Mouse (Mus musculus): Measurements from ENCODE around the gene Tenm4. TPM values are rescaled to one million over a fixed set of nuclear protein-coding genes. Genes with fewer than 3 reads are reported as not detected.

Tenm4 gene
- total and polyA plus RNA-seq, 2 experiments: 0.09 to 0.11 TPM

- DNase-seq (ENCODE audit: extremely low read depth, low read depth, low spot score): no peak
- no peaks in the 10 kb centered on the region for H3K79me2 ChIP-seq (ENCODE audit: control insufficient read depth, insufficient read depth, low read length)
- WGBS: 58% methylated on average over 5 of the region's 5 CpGs
- TF ChIP-seq POLR2A (IDR thresholded peaks at IDR 0.05; ENCODE audit: extremely low read depth, insufficient read depth, low read length): no peak
- no peak for TF ChIP-seq CTCF (IDR thresholded peaks at IDR 0.05; ENCODE audit: low read depth, low read length)
- no peaks in the 10 kb centered on the region for H3K4me1 ChIP-seq (ENCODE audit: control insufficient read depth, insufficient read depth, low read length)
- no peak overlapping the region for H3K4me3 ChIP-seq (ENCODE audit: insufficient read depth, low read depth, low read length)
- no peak overlapping the region for H3K9ac ChIP-seq (ENCODE audit: low read depth, low read length)
- H3K27ac ChIP-seq (replicated peaks; ENCODE audit: insufficient read depth, low read depth, low read length): no peak overlapping the region
- no peaks in the 10 kb centered on the region; the same call in 1 of the 2 replicates for H3K27me3 ChIP-seq (ENCODE audit: control insufficient read depth, insufficient read depth, low read length)
- no peaks in the 10 kb centered on the region for H3K36me3 ChIP-seq (ENCODE audit: control insufficient read depth, insufficient read depth, low read length)
Measured at GRCm38 (mm10) chr7:96305382-96305935, 134.4 kb downstream of the Tenm4 start.

- Histone ChIP-seq H3K27me3 (ENCODE audit: control insufficient read depth, insufficient read depth, low read length) (no peaks in the 10 kb centered on the region), H3K4me1 (ENCODE audit: control insufficient read depth, insufficient read depth, low read length) (no peaks in the 10 kb centered on the region), H3K9ac (ENCODE audit: low read depth, low read length) (no peak overlapping the region), H3K27ac (replicated peaks; ENCODE audit: insufficient read depth, low read depth, low read length) (no peak overlapping the region), H3K36me3 (ENCODE audit: control insufficient read depth, insufficient read depth, low read length) (no peaks in the 10 kb centered on the region), H3K4me3 (ENCODE audit: insufficient read depth, low read depth, low read length) (no peak overlapping the region), H3K79me2 (ENCODE audit: control insufficient read depth, insufficient read depth, low read length) (no peaks in the 10 kb centered on the region)
- TF ChIP-seq POLR2A (IDR thresholded peaks at IDR 0.05; ENCODE audit: extremely low read depth, insufficient read depth, low read length) (no peak), CTCF (IDR thresholded peaks at IDR 0.05; ENCODE audit: low read depth, low read length) (no peak)
- DNase-seq (ENCODE audit: extremely low read depth, low read depth, low spot score): no peak
- WGBS: 85% methylated on average over 6 of the region's 6 CpGs
Measured at GRCm38 (mm10) chr7:96308106-96308505, 137.1 kb downstream of the Tenm4 start.

- H3K27me3 ChIP-seq (ENCODE audit: control insufficient read depth, insufficient read depth, low read length): no peaks in the 10 kb centered on the region
- H3K9ac ChIP-seq (ENCODE audit: low read depth, low read length): no peak overlapping the region
- WGBS: 60% methylated on average over 4 of the region's 4 CpGs
- no peak for TF ChIP-seq CTCF (IDR thresholded peaks at IDR 0.05; ENCODE audit: low read depth, low read length)
- TF ChIP-seq POLR2A (IDR thresholded peaks at IDR 0.05; ENCODE audit: extremely low read depth, insufficient read depth, low read length): no peak
- no peak overlapping the region for H3K27ac ChIP-seq (replicated peaks; ENCODE audit: insufficient read depth, low read depth, low read length)
- H3K36me3 ChIP-seq (ENCODE audit: control insufficient read depth, insufficient read depth, low read length): no peaks in the 10 kb centered on the region
- no peaks in the 10 kb centered on the region for H3K4me1 ChIP-seq (ENCODE audit: control insufficient read depth, insufficient read depth, low read length)
- H3K4me3 ChIP-seq (ENCODE audit: insufficient read depth, low read depth, low read length): no peak overlapping the region
- no peaks in the 10 kb centered on the region for H3K79me2 ChIP-seq (ENCODE audit: control insufficient read depth, insufficient read depth, low read length)
- no peak for DNase-seq (ENCODE audit: extremely low read depth, low read depth, low spot score)
Measured at GRCm38 (mm10) chr7:96329343-96329742, 158.3 kb downstream of the Tenm4 start.

- 0 out of 2 replicates have a peak, but pooled peaks cover 3% of the 10 kb centered on the region for H3K27me3 ChIP-seq (ENCODE audit: control insufficient read depth, insufficient read depth, low read length)
Measured at GRCm38 (mm10) chr7:96331186-96331585, 160.1 kb downstream of the Tenm4 start.

GRCm38 (mm10) chr7:96334361-96334760 is 163.3 kb downstream of the Tenm4 start:
- no peak for TF ChIP-seq CTCF (IDR thresholded peaks at IDR 0.05; ENCODE audit: low read depth, low read length)
- no peak for TF ChIP-seq POLR2A (IDR thresholded peaks at IDR 0.05; ENCODE audit: extremely low read depth, insufficient read depth, low read length)

More at GRCm38 (mm10) chr7:96331186-96331585, 160.1 kb downstream of the Tenm4 start:
- Histone ChIP-seq H3K36me3 (ENCODE audit: control insufficient read depth, insufficient read depth, low read length) (no peaks in the 10 kb centered on the region), H3K4me1 (ENCODE audit: control insufficient read depth, insufficient read depth, low read length) (no peaks in the 10 kb centered on the region), H3K9ac (ENCODE audit: low read depth, low read length) (no peak overlapping the region), H3K79me2 (ENCODE audit: control insufficient read depth, insufficient read depth, low read length) (no peaks in the 10 kb centered on the region), H3K27ac (replicated peaks; ENCODE audit: insufficient read depth, low read depth, low read length) (no peak overlapping the region), H3K4me3 (ENCODE audit: insufficient read depth, low read depth, low read length) (no peak overlapping the region)
- DNase-seq (ENCODE audit: extremely low read depth, low read depth, low spot score): peak; percentile 10
- no peak for TF ChIP-seq CTCF (IDR thresholded peaks at IDR 0.05; ENCODE audit: low read depth, low read length)
- no peak for TF ChIP-seq POLR2A (IDR thresholded peaks at IDR 0.05; ENCODE audit: extremely low read depth, insufficient read depth, low read length)
- WGBS: 2% methylated on average over 1 of the region's 1 CpGs

GRCm38 (mm10) chr7:96336376-96336775 is 165.3 kb downstream of the Tenm4 start:
- Histone ChIP-seq H3K4me3 (ENCODE audit: insufficient read depth, low read depth, low read length) (no peak overlapping the region), H3K9ac (ENCODE audit: low read depth, low read length) (no peak overlapping the region), H3K27me3 (ENCODE audit: control insufficient read depth, insufficient read depth, low read length) (0 out of 2 replicates have a peak, but pooled peaks cover 3% of the 10 kb centered on the region), H3K79me2 (ENCODE audit: control insufficient read depth, insufficient read depth, low read length) (no peaks in the 10 kb centered on the region), H3K27ac (replicated peaks; ENCODE audit: insufficient read depth, low read depth, low read length) (no peak overlapping the region), H3K4me1 (ENCODE audit: control insufficient read depth, insufficient read depth, low read length) (no peaks in the 10 kb centered on the region), H3K36me3 (ENCODE audit: control insufficient read depth, insufficient read depth, low read length) (no peaks in the 10 kb centered on the region)
- DNase-seq (ENCODE audit: extremely low read depth, low read depth, low spot score): no peak
- TF ChIP-seq CTCF (IDR thresholded peaks at IDR 0.05; ENCODE audit: low read depth, low read length) (no peak), POLR2A (IDR thresholded peaks at IDR 0.05; ENCODE audit: extremely low read depth, insufficient read depth, low read length) (no peak)

More at GRCm38 (mm10) chr7:96334361-96334760, 163.3 kb downstream of the Tenm4 start:
- H3K79me2 ChIP-seq (ENCODE audit: control insufficient read depth, insufficient read depth, low read length): no peaks in the 10 kb centered on the region
- no peak overlapping the region for H3K27ac ChIP-seq (replicated peaks; ENCODE audit: insufficient read depth, low read depth, low read length)
- no peak overlapping the region for H3K9ac ChIP-seq (ENCODE audit: low read depth, low read length)
- H3K4me3 ChIP-seq (ENCODE audit: insufficient read depth, low read depth, low read length): no peak overlapping the region
- no peak for DNase-seq (ENCODE audit: extremely low read depth, low read depth, low spot score)
- 26% methylated on average over 2 of the region's 2 CpGs for WGBS
- H3K36me3 ChIP-seq (ENCODE audit: control insufficient read depth, insufficient read depth, low read length): no peaks in the 10 kb centered on the region
- 0 out of 2 replicates have a peak, but pooled peaks cover 3% of the 10 kb centered on the region for H3K27me3 ChIP-seq (ENCODE audit: control insufficient read depth, insufficient read depth, low read length)
- H3K4me1 ChIP-seq (ENCODE audit: control insufficient read depth, insufficient read depth, low read length): no peaks in the 10 kb centered on the region

Data from liver, adult 2 months (tissue).